Mouse (Mus musculus): ENCODE results near the gene Gm17545.

The Gm17545 gene

DNA sequence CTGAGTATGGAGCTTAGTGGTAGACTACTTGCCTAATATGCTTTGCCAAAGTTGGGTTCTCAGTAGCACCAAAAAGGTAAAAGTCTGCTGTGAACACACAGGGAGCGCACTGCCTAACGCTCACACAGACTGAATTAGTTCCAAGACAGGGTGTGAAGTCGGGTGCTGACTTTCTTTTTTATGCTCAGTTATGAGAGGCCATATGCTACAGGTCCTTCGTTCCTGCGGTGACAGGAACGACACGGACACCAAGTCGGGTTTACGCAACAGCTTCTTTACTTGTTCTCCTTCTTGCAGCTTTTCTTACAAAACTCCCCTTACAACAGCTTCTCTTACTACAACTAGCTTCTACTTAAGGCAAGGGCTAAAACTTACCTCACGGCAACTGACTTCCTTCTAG is 10.9 kb upstream of the Gm17545 start:
- no peak for DNase-seq (ENCODE audit: low read depth, low spot score)

DNA sequence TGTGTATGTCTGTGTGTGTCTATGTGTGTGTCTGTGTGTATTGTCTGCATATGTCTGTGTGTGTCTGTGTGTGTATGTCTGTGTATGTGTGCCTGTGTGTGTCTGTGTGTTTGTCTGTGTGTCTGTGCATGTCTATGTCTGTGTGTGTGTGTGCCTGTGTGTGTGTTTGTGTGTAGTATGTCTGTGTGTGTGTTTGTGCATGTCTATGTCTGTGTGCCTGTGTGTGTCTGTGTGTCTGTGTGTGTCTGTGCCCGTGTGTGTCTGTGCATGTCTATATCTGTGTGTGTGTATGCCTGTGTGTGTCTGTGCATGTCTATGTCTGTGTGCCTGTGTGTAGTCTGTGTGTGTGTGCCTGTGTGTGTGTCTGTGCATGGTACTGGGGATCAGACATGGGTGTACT is 9.0 kb upstream of the Gm17545 start:
- DNase-seq (ENCODE audit: low read depth, low spot score) = no peak

DNA sequence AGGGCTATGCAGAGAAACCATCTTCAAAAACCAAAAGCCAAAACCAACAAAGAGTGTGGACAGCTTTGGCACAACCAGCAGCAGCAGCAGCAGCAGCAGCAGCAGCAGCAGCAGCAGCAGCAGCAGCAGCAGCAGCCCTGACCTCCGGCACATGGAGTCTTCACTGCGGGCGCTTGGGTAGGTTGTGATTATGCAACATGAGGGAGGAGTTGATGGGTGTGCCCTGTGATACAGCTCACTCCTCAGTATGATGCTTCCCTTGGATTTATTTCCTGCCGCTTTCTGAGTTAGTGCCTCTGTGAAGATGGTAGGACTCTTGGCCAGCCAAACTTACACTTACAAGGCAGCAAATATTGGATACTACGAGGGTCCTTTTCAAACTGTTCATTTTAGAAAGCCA is 6.9 kb upstream of the Gm17545 start:
- DNase-seq (ENCODE audit: low read depth, low spot score) = no peak

DNA sequence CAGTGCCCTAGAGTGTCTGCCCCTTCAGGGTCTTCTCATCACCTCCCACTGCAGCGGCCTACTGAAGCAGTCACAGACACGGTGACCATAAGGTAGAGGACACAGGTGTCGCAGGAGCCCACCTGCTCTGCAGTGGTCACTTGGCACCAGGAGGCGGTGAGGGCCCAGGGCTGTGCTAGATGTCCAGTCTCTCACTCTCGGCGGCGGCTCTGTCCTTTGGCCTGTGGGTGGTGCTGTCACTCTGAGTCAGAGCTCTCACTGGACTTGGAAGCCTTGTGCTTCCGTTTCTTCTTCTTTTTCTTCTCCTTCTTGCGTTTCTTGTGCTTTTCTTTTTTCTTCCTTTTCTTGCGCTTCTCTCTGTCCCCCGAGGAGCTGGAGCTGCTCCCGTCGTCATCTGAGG is 5.7 kb upstream of the Gm17545 start:
- DNase-seq (ENCODE audit: low read depth, low spot score) = no peak

DNA sequence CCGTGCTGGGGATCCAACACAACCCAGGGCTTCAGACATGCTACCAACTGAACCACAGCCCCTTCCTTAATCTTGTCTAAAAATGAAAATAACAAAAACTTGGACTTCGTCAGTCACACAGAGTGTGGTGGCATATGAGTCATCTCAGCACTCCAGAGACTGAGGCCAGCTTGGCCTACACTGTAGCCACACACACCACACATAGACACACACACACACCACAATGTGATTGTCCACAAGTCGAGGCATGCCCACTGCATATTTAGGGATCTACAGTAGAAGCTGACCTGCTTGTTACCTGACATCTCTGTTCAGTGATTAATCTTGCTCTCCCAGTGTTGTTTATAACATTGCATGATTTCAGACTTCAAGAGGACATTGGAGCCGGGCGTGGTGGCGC is 4.9 kb upstream of the Gm17545 start:
- DNase-seq (ENCODE audit: low read depth, low spot score) = no peak

DNA sequence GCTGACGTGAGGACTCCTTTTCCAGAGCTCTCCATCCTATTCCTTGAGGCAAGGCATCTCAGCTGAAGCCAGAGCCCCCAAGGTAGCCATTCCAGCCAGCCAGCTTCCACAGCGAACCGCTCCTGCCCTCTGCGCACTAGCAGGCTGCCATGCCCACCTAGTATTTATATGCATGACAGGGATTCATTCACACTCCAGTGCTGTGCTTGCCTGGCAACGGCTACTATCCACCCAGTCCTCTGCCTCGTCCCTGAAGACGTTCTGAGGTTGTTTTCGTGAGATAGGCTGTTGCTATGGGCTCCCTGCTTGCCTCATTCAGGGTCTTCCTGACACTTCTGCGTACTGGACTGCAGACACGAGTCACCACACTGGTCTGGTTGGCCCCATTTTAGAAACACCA is 1.4 kb upstream of the Gm17545 start:
- no peak for DNase-seq (ENCODE audit: low read depth, low spot score)

DNA sequence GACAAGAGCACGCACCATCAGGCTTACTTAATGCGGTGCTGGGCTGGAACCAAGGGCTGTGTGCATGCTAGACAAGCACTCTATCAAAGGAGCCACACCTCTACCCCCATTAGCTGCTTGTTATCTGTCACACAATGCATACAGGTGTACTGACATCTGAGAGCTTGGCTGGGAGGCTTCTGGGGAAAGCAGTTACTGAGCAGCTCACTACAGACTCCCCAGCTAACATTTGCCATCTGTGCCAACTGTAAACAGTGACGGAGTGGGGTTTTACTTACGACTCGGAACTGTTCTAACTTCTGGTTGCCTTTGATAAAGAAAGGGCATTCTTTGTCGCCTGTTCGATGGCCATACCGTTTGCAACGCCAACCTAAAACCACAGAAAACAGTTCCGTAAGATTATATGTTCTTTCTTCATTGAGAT is 577 bp upstream of the Gm17545 start:
- DNase-seq (ENCODE audit: low read depth, low spot score) = no peak

DNA sequence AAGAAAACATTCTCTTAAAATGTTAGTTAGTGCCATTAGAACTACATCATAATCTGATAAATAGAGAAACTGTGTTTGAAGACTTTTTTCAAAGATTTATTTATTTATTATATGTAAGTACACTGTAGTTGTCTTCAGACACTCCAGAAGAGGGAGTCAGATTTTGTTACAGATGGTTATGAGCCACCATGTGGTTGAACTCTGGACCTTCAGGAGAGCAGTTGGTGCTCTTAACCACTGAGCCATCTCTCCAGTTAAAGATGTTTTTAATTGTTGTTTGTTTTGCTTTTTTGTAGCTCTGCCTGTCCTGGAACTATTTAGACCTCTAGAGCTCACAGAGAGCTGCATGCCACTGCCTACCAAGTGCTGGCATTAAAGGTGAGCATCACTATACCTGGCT is 951 bp downstream of the Gm17545 start:
- no peak for DNase-seq (ENCODE audit: low read depth, low spot score)

DNA sequence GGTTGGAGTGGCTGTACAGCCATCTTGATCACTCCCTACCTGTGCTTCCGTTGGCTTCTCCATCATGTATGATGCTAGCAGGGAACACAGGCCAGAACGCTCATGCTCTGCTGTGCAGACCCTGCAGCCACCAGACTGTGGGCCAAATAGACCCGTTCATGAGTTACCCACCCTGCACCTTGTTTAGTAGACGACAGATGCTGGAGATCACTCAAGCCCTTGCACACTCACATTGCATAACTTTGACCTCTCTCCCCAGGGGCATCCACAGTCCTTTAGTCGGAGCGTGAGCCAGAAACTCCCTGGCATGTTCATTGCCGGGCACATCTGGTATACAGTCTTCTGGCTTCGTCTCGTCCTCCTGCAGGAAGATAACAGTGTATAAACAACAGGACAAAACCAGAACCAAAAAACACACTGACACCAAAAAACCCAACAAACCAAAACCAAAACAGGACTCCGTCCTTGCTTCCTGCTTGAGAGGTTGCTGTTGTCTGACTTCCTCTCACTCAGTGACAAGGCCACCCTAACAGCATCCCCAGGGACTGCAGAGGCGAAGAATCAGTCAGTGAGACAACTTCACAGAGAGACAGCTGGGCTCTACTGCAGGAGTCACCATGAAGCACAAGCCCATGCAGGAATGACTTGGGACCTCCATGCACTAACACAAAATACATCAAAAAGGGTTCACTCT is 3.2 kb downstream of the Gm17545 start:
- DNase-seq (ENCODE audit: low read depth, low spot score) = no peak

DNA sequence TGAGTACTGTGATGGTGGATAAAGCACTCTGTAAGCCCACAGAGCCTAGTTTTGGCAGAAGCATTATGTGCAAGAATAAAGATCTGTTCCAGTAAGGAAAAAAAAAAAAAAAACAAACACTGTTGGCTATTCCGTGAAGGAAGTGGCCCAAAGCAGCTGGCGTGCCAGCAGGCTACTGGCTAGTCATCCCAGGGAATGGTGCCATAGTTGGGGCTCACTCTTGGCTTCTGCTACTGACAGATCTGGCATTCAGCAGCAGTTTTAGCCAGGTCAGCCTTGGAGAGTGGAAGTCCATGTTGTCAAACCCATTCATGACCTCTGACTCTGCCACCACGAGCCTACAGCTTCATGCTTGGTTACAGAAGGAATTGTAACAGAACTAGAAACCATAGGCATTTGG is 7.9 kb downstream of the Gm17545 start:
- DNase-seq (ENCODE audit: low read depth, low spot score) = no peak

DNA sequence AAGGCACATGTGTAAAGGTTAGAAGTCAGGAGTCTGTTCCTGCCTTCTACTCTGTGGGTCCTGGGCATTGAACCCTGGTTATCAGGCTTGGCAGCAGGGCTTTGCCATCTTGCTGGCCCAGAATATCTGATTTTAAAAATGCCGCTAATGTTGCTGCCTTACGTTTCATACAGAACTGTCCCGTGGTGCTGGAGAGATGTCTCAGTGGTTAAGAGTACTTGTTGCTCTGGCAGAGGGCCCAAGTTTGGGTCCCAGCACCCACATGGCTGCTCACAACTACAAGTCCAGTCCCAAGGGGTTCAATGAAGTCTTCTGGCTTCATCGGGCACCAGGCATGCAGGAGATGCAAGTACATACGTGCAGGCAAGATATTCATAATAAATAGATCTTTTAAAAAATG is 12.1 kb downstream of the Gm17545 start:
- no peak for DNase-seq (ENCODE audit: low read depth, low spot score)

DNA sequence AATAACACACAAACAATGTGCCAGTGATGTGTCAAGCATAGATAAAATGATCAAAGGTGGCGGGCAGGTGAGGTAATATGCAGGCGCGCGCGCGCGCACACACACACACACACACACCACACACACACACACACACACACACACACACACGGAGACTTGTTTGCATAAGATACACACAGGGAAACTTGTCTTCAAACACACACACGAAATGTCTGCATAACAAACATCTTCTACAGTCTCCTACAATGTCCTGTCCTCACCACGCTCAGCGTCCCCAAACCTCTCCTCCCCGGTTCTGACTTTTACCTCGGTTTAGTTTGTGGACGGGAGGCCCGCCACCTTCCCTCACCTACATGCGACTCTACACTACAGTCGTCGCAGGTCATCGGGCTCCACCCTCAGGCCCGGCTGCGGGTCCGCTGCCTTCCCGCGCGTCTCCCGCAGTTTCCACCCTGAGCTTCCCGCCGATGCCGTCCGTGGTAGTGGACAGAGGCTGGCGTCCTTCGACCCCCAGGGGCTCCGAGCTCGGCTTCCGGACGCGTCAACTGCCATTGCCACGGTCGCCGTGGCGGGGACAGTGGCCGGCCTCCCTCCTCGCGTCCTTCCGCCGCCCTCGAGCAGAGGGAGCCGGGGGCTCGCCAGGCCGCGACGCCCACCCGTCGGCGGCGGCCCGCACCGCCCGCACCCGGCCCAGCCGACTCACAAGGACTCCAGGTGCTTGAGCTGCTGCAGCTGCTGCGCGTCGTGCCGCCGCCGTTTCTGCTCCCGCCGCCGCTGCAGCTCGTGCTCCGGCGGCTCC is 13.5 kb downstream of the Gm17545 start:
- peak; percentile 40 for DNase-seq (ENCODE audit: low read depth, low spot score)

DNA sequence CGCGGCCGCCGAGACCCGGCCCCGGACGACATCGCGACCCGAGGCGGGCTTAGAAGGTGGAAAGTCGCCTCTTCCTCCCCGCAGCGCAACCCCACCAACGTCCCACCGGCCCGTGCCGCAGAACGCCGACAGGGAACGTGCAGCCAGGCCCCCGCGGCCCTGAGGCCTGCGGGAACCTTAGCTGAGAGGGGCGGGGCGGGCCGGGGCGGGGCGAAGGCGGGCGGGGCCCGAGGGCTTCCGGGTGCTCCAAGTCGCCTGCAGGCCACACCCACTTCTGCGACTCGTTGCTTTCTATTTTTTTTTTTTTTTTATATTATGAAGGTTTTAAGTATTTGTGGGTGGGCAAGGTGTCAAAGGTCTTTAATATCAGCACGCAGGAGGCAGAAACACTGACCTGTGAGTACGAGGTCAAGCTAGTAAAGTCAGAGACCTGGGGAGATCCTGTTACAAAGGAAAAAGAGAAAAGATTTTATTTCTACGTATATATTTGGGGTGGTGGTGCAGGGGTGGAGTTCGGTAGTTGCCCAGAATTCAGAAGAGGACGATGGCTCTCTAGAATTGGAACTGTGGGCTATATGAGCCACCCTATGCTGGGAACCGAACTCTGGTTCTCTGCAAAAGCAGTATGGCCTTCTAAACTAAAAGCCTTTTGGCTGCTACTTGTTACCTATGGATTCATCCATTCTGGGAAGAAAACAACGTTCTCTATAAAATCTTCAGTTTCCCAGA is 14.2 kb downstream of the Gm17545 start:
- DNase-seq (ENCODE audit: low read depth, low spot score) = peak; percentile 79

DNA sequence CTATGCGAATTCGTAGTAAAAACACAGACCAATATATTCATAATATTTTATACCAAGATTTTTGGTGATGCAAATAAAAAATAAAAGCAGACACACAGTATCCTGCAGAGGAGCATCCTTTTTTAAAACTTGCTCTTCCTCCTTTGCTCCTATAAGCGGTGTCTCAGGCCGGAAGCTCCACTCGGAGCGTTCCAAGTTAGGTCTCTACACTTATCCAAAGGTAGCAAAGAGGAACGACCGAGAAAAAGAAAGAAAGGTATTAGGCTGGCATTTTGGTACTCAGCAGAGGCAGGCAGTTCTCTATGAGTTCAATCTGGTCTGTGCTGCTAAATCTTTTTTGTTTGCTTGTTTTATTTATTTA is 14.8 kb downstream of the Gm17545 start:
- no peak for DNase-seq (ENCODE audit: low read depth, low spot score)

DNA sequence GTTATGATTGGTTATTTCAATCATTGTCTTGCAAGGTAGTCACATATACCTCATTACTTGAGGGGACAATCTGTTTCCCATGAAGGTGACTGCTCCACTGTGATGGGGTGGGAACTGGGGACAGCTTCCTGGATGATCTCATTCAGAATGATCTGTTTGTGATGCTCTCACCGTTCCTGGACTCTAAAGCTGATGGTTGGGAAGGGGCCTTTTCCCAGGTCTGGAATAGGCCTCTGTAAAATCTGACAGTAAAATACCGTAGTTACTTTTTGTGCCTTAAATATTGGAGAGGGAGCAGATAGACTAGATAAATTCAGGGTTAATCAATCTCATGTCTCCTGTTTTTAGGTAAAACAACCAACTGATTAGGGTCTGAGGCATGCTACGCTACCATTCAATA is 15.6 kb downstream of the Gm17545 start, which contains the start of gene Rp9:
Rp9 (minus strand) TSS at position 101 of the 400 bp plus-strand sequence.
- DNase-seq (ENCODE audit: low read depth, low spot score) = no peak

DNA sequence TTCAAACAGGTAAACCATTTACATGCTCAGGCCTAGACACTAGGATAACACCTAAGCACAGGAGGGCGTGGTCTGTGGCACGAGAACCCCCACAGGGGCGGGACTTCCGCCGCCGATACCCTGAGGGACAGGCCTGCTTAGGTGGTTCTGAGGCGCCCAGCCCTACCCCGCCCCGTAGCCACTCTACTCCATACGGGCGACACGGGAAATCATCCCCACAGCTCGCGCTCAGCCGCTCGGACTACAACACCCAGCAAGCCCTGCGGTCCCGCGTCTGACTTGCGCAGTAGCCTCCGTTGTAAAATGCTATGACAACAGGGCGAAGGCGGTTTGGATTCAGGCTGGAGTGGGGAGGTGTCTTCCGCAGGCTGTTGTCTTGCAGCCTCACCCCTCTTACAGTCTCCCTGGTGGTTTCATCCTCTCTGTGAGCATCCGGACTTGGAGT is 21.4 kb downstream of the Gm17545 start, which contains the start of gene Bbs9:
Bbs9 (plus strand) TSS at position 292 of the 445 bp plus-strand sequence.
- DNase-seq (ENCODE audit: low read depth, low spot score) = peak; percentile 95

DNA sequence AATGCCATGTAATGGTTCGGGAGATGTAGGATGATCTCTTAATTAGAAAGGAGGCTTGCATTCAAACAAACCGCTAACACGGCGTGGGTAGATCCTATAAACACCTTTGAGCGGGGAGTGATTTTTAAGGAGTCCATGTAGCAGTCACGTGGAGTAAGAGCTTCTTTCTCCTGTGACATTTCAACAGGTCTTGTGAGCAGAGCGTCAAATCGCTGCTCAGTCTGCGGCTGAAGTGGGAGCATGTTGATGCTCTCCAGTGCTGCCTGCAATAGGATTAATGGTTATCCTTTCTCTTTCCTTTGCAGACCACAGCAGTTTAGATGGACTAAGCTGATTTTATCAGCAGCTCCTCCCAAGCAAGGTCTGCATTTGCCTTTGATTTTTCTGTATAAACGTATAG is 22.2 kb downstream of the Gm17545 start:
- peak; percentile 11 for DNase-seq (ENCODE audit: low read depth, low spot score)

DNA sequence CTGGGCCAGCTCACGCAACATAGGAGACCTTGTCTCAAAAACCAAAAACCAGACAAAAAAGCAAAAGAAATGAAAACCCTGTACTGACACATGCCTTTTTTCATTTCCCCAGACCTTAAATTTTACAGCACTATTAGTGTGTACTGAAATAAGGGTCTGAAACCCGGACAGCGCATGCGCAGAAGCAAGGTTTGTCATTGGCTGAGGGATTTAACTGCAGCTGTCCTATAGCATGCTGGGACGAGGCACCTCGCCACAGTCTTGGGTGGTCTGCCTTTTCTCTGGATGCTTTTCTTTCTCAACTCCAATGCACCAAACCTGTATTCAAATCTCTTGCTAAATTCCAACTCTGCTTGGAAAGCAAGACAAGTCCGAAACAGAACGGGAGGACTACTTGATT is 24.9 kb downstream of the Gm17545 start:
- DNase-seq (ENCODE audit: low read depth, low spot score) = no peak

DNA sequence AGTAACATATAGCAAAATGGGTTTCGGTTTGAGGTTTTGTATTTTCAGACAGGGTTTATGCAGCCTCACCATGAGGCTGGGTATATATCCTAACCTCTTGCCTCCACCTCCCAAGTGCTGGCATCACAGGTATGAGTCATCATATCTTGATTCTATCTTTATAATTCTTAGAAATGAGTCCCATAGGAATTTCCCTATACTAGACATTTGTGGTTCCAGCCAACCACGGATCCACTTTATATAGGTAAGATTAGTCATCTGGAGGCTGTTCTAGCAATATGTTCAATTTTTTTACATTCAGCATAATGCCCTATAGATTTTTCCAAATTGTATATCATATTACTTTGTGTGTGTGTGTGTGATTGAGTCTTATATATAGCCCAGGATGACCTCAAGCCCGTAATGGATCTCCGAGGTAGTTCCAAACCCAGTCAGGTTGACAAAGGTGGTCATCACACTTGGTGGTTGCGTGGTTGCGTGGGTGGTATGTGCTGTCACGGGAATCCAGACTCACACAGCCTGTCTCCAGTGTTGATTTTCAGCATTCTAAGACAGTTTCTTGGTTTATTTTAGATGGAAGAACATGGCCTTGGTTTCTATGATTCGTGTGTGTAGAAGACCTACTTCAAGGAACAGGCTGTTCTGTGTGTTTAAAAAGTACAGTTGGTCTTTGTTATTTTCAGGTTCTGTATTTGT is 29.9 kb downstream of the Gm17545 start:
- DNase-seq (ENCODE audit: low read depth, low spot score) = no peak

DNA sequence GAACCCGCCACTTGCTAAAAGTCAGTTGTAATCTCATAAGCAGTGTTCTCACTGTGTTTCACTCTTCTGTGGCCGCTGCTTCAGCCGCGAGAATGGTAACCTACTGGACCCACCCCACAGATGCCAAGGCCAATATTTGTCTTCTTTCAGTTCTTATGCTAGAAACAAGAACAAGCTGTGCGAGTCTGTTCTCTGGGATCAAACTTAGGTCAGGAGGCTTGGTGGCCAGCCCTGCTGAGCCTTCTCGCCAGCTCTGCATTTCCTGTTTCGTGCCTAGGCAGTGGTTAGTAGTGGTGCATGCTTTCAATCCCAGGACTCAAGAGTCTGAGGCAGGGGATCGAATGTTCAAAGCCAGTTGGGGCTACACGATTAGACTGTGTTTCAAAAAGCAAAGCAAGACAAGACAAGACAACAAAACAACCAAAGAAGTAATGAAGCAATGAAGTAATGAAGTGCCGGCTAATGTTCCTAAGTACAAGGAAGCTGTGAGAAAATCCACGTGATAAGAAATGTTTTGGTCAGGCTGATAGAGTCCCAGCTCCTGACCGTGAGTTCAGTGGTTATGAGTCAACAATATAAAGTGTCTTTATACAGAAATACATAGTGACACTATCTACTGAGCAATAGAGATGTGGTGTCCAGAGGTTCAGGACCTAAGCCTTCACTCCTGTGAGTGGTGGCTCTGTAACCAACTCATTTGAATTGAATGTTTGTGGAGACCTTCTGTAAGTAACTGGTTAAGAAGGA is 30.6 kb downstream of the Gm17545 start:
- DNase-seq (ENCODE audit: low read depth, low spot score) = no peak

DNA sequence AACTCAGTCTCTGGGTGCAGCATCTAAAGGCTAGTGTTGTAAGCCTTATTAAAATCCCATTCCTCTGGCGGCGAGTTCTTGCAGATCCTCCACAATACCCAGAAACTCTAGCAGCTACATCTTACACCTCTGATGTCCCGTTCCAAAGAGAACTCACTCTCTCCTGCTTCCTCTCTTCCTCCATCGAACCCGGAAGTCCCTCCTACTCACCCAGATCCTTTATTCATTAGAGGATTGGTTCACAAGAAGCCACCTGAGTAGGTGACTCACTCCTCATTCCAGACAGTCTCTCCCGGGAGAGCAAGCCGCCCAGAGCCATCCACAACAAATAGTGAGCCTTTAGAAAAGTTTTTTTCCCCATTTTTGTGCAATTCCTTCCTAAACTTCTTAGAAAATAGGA is 32.1 kb downstream of the Gm17545 start:
- no peak for DNase-seq (ENCODE audit: low read depth, low spot score)
